Mouse (Mus musculus): Measurements from ENCODE around the gene Gm45021.

DNA sequence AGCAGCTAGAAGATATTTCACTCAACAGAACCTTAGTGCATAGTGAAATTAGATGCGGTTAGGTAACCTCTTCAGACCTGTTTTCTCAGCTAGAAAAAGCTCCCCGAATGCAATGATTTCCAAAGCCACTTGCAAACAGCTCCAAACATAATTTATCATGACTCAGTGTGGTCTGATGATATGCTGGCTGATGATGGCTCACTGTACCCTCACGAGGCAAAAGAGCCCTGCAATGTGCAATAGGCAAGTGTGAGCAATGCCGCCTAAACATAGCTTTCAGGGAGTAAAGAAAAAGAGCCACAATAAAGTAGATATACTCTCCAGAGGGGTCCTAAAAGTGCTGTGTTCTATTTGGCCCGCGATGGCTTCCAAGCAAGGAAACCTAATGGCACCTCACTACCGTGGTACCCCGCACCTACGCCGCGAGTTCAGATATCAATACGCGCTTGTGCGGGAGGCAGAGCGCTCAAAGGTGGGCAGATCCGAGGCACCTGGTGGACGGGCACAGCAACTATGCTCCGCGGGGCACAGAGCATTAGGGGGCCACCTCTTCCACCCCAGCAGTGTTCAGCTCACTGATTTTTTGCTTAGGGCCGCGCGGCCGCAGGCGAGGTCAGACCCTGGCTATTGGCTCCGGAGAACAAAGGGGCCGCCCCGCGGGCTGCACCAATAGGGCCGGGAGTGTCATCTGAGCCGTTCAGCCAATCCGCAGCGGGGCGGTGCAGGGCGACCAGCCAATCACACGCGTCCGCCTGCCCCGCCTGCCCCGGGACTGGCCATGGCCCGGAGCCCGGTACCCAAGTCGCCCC, 12.1 kb downstream of the Gm45021 start, which contains the start of gene Zfp775:
- TF ChIP-seq CTCF (IDR thresholded peaks at IDR 0.05; ENCODE audit: low read depth, low read length) = no peak
- no peak for TF ChIP-seq GATA1 (IDR thresholded peaks at IDR 0.05; ENCODE audit: borderline replicate concordance, low read length)
- no peak for TF ChIP-seq TAL1 (conservative IDR thresholded peaks at IDR 0.05; ENCODE audit: low read depth, low read length)
- no peak for TF ChIP-seq POLR2AphosphoS5 (IDR thresholded peaks at IDR 0.05; ENCODE audit: insufficient replicate concordance, low read depth, low read length)

Data from G1E (cell line).